Comparison of ENCODE assay signal across 26 mouse cellular contexts in genomic region chr12:26891190-26891589, GRCm38 (mm10).
DNase-seq lines count a peak whose midpoint lies in the region; ATAC-seq lines count a peak whose summit lies in the region.
"Had no signal": no experiment of that assay in that cellular context is flagged by ENCODE, and none has a peak within 500 bp of the region (broad histone marks: within the 10 kb centered on the region; RNA-seq: fewer than 3 reads in every experiment).

No protein-coding gene starts in this region.

- no peak overlapping the region for H3K4me3 ChIP-seq in hindbrain, embryonic 13.5 days
- H3K4me3 ChIP-seq in hindbrain, embryonic 12.5 days: no peak overlapping the region
- H3K4me3 ChIP-seq in neural tube, embryonic 14.5 days (ENCODE audit: low read depth, low read length): no peak overlapping the region
- no peak overlapping the region for H3K4me3 ChIP-seq in neural tube, embryonic 15.5 days (replicated peaks)
- no peak overlapping the region for H3K4me3 ChIP-seq in hindbrain, embryonic 16.5 days (ENCODE audit: low read length)
- H3K4me3 ChIP-seq: embryonic facial prominence, embryonic 12.5 days; forebrain, embryonic 10.5 days; heart, embryonic 10.5 days; heart, embryonic 15.5 days; kidney, embryonic 15.5 days; liver, embryonic 12.5 days; midbrain, embryonic 12.5 days had no signal

- no peak for DNase-seq in frontal cortex, adult 2 months (ENCODE audit: extremely low spot score in 1 of 2, low spot score in 1 of 2)
- DNase-seq: adrenal gland, adult 2 months; adrenal gland, postnatal 36 days; B cell, adult 2 months; cerebellum, adult 9-10 months; embryo, embryonic 11 days; gastrocnemius, postnatal 25 days; heart, adult 11 months; kidney, postnatal 25 days; liver, postnatal 0 days; lung, postnatal 36 days; thymus, postnatal 4 days had no signal

- H3K9ac ChIP-seq in hindbrain, embryonic 13.5 days: no peak overlapping the region
- H3K9ac ChIP-seq in hindbrain, embryonic 12.5 days: no peak overlapping the region
- H3K9ac ChIP-seq in neural tube, embryonic 14.5 days (replicated peaks; ENCODE audit: low read depth, low read length): no peak overlapping the region
- no peak overlapping the region for H3K9ac ChIP-seq in neural tube, embryonic 15.5 days (replicated peaks)
- no peak overlapping the region for H3K9ac ChIP-seq in hindbrain, embryonic 16.5 days (ENCODE audit: low read depth, low read length)
- H3K9ac ChIP-seq: embryonic facial prominence, embryonic 12.5 days; heart, embryonic 15.5 days; kidney, embryonic 15.5 days; liver, embryonic 12.5 days; liver, postnatal 0 days; midbrain, embryonic 12.5 days had no signal

- H3K4me2 ChIP-seq in hindbrain, embryonic 13.5 days: no peak overlapping the region
- H3K4me2 ChIP-seq in hindbrain, embryonic 12.5 days (replicated peaks): no peak overlapping the region
- H3K4me2 ChIP-seq in neural tube, embryonic 14.5 days (ENCODE audit: low read depth, low read length): no peak overlapping the region
- no peak overlapping the region for H3K4me2 ChIP-seq in neural tube, embryonic 15.5 days
- no peak overlapping the region for H3K4me2 ChIP-seq in hindbrain, embryonic 16.5 days (ENCODE audit: low read length)
- H3K4me2 ChIP-seq: embryonic facial prominence, embryonic 12.5 days; heart, embryonic 15.5 days; kidney, embryonic 15.5 days; liver, embryonic 12.5 days; midbrain, embryonic 12.5 days had no signal

- H3K36me3 ChIP-seq in hindbrain, embryonic 13.5 days: no peaks in the 10 kb centered on the region
- no peaks in the 10 kb centered on the region for H3K36me3 ChIP-seq in hindbrain, embryonic 12.5 days
- no peaks in the 10 kb centered on the region for H3K36me3 ChIP-seq in neural tube, embryonic 14.5 days (ENCODE audit: control insufficient read depth, insufficient read depth, low read length)
- no peaks in the 10 kb centered on the region for H3K36me3 ChIP-seq in neural tube, embryonic 15.5 days
- no peaks in the 10 kb centered on the region for H3K36me3 ChIP-seq in hindbrain, embryonic 16.5 days (ENCODE audit: control insufficient read depth, insufficient read depth, low read length)
- H3K36me3 ChIP-seq: embryonic facial prominence, embryonic 12.5 days; forebrain, embryonic 10.5 days; heart, embryonic 10.5 days; heart, embryonic 15.5 days; kidney, embryonic 15.5 days; liver, embryonic 12.5 days; midbrain, embryonic 12.5 days had no signal

- ATAC-seq in hindbrain, embryonic 13.5 days (ENCODE audit: low FRiP score): 0 out of 2 replicates have a peak, but pooled peaks have one; percentile 26
- ATAC-seq in hindbrain, embryonic 12.5 days (ENCODE audit: low FRiP score): no peak
- peak; percentile 44; the same call in 1 of the 2 replicates for ATAC-seq in neural tube, embryonic 14.5 days (ENCODE audit: low read depth)
- ATAC-seq in neural tube, embryonic 15.5 days (ENCODE audit: low FRiP score): no peak
- peak; percentile 56; the same call in 1 of the 2 replicates for ATAC-seq in hindbrain, embryonic 16.5 days
- ATAC-seq: activated CD4-positive, CD25-positive, alpha-beta regulatory T cell, adult 4 months; intestine, postnatal 0 days; liver, embryonic 12.5 days; liver, postnatal 0 days had no signal

- no peak overlapping the region for H3K27ac ChIP-seq in hindbrain, embryonic 13.5 days
- H3K27ac ChIP-seq in hindbrain, embryonic 12.5 days: no peak overlapping the region
- no peak overlapping the region for H3K27ac ChIP-seq in neural tube, embryonic 14.5 days (ENCODE audit: low read depth, low read length)
- no peak overlapping the region for H3K27ac ChIP-seq in neural tube, embryonic 15.5 days (replicated peaks)
- no peak overlapping the region for H3K27ac ChIP-seq in hindbrain, embryonic 16.5 days (ENCODE audit: low read depth, low read length)
- H3K27ac ChIP-seq: embryonic facial prominence, embryonic 12.5 days; forebrain, embryonic 10.5 days; heart, embryonic 10.5 days; heart, embryonic 15.5 days; kidney, embryonic 15.5 days; liver, embryonic 12.5 days; midbrain, embryonic 12.5 days had no signal

- no peaks in the 10 kb centered on the region for H3K27me3 ChIP-seq in hindbrain, embryonic 13.5 days
- no peaks in the 10 kb centered on the region for H3K27me3 ChIP-seq in hindbrain, embryonic 12.5 days
- H3K27me3 ChIP-seq in neural tube, embryonic 14.5 days (ENCODE audit: control insufficient read depth, insufficient read depth, low read length): no peaks in the 10 kb centered on the region
- no peaks in the 10 kb centered on the region for H3K27me3 ChIP-seq in neural tube, embryonic 15.5 days (replicated peaks)
- H3K27me3 ChIP-seq in hindbrain, embryonic 16.5 days (replicated peaks; ENCODE audit: control insufficient read depth, insufficient read depth, low read length): no peaks in the 10 kb centered on the region
- H3K27me3 ChIP-seq: embryonic facial prominence, embryonic 12.5 days; heart, embryonic 15.5 days; kidney, embryonic 15.5 days; liver, embryonic 12.5 days; midbrain, embryonic 12.5 days had no signal

- WGBS in hindbrain, embryonic 13.5 days: 47% methylated on average over 4 of the region's 4 CpGs
- 56% methylated on average over 4 of the region's 4 CpGs for WGBS in hindbrain, embryonic 12.5 days
- WGBS in neural tube, embryonic 14.5 days: 13% methylated on average over 4 of the region's 4 CpGs
- WGBS in neural tube, embryonic 15.5 days: 16% methylated on average over 4 of the region's 4 CpGs
- WGBS in hindbrain, embryonic 16.5 days: 22% methylated on average over 4 of the region's 4 CpGs

- no peaks in the 10 kb centered on the region for H3K9me3 ChIP-seq in hindbrain, embryonic 13.5 days
- H3K9me3 ChIP-seq in hindbrain, embryonic 12.5 days (replicated peaks): no peaks in the 10 kb centered on the region
- H3K9me3 ChIP-seq in neural tube, embryonic 14.5 days (ENCODE audit: control insufficient read depth, low read length): no peaks in the 10 kb centered on the region
- no peaks in the 10 kb centered on the region for H3K9me3 ChIP-seq in neural tube, embryonic 15.5 days (replicated peaks)
- H3K9me3 ChIP-seq in hindbrain, embryonic 16.5 days (ENCODE audit: control insufficient read depth, low read length): no peaks in the 10 kb centered on the region
- H3K9me3 ChIP-seq: embryonic facial prominence, embryonic 12.5 days; forebrain, embryonic 10.5 days; heart, embryonic 10.5 days; heart, embryonic 15.5 days; kidney, embryonic 15.5 days; liver, embryonic 12.5 days; midbrain, embryonic 12.5 days had no signal

- peaks cover 25% of the 10 kb centered on the region for H3K4me1 ChIP-seq in hindbrain, embryonic 13.5 days (replicated peaks)
- H3K4me1 ChIP-seq in hindbrain, embryonic 12.5 days: peaks cover 22% of the 10 kb centered on the region
- peaks cover 7% of the 10 kb centered on the region; the same call in 1 of the 2 replicates for H3K4me1 ChIP-seq in neural tube, embryonic 14.5 days (ENCODE audit: control insufficient read depth, insufficient read depth, low read length)
- H3K4me1 ChIP-seq in neural tube, embryonic 15.5 days: peaks cover 14% of the 10 kb centered on the region
- H3K4me1 ChIP-seq in hindbrain, embryonic 16.5 days (ENCODE audit: control insufficient read depth, insufficient read depth, low read depth, low read length): peaks cover 6% of the 10 kb centered on the region
- H3K4me1 ChIP-seq: heart, embryonic 15.5 days; liver, embryonic 12.5 days had no signal

Comparison
In these comparisons a context has a peak if more than half of its experiments do, and no peak if none do; other contexts are left out.
1. ATAC-seq: peak in hindbrain, embryonic 13.5 days (single experiment), neural tube, embryonic 14.5 days (single experiment) and hindbrain, embryonic 16.5 days (single experiment); none in hindbrain, embryonic 12.5 days (single experiment) and neural tube, embryonic 15.5 days (single experiment).